Mouse (Mus musculus): ENCODE data around the gene Tmem104. TPM values are rescaled to one million over a fixed set of nuclear protein-coding genes. Genes with fewer than 3 reads are reported as not detected.

Tmem104 gene
- polyA plus RNA-seq, 1 experiment from 2014 or later, result 7.7 TPM

DNA sequence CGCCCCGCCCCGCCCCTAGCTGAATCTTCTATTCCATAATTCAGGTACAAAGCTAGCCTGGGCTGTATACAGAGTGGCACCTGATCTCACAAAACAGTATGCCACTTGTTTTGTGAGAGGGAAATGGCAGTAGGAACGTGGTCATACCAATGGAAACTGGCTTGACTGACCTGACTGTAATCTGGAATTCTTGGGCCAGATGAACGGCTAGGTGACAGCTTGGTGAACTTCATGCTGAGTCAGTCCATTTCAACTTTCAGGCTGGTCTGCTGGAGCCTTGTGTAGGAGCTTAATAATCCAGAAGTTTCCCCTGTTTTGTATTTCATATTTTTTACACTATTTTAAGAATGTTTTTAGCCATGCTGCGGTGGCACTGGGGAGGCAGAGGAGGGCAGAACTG lies 90.9 kb downstream of the Tmem104 start:
- no peak overlapping the region for H3K27ac ChIP-seq (replicated peaks; ENCODE audit: low read depth, low read length)
- H3K4me3 ChIP-seq (ENCODE audit: low read depth, low read length), result no peak overlapping the region
- no peak overlapping the region for H3K4me2 ChIP-seq (ENCODE audit: low read depth, low read length)
- H3K9me3 ChIP-seq (replicated peaks; ENCODE audit: control insufficient read depth, low read length), result no peaks in the 10 kb centered on the region
- H3K36me3 ChIP-seq (replicated peaks; ENCODE audit: control insufficient read depth, insufficient read depth, low read depth, low read length), result no peaks in the 10 kb centered on the region
- H3K9ac ChIP-seq (replicated peaks; ENCODE audit: low read length), result no peak overlapping the region
- ATAC-seq (replicated peaks; ENCODE audit: insufficient number of reproducible peaks, low FRiP score, low TSS enrichment, low read depth) (no peak), DNase-seq (ENCODE audit: low spot score) (no peak)
- H3K27me3 ChIP-seq (ENCODE audit: control insufficient read depth, insufficient read depth, low read length), result no peaks in the 10 kb centered on the region
- WGBS, result 82% methylated on average over 6 of the region's 6 CpGs
- no peaks in the 10 kb centered on the region; the same call in none of the 2 replicates for H3K4me1 ChIP-seq (ENCODE audit: control insufficient read depth, insufficient read depth, low read length)

DNA sequence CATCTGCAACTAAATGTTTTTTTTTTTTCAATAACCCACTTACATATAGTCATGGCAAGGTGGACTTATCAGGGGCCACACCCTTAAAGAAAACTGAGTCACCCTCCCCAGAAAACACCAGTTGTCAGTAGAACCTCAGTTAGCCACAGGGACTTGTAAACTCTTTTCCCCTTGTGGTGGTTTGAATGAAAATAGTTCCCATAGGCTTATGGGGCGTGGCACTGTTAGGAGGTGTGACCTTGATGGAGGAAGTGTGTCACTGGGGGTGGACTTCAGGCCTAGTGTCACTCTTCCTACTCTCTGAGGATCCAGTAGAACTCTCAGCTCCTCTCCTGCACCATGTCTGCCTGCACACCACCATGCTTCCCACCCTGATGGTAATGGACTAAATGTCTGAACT lies 92.4 kb downstream of the Tmem104 start:
- Histone ChIP-seq H3K4me3 (ENCODE audit: low read depth, low read length) (no peak overlapping the region), H3K27me3 (ENCODE audit: control insufficient read depth, insufficient read depth, low read length) (no peaks in the 10 kb centered on the region), H3K4me1 (ENCODE audit: control insufficient read depth, insufficient read depth, low read length) (no peaks in the 10 kb centered on the region; the same call in none of the 2 replicates), H3K9ac (replicated peaks; ENCODE audit: low read length) (no peak overlapping the region), H3K27ac (replicated peaks; ENCODE audit: low read depth, low read length) (no peak overlapping the region), H3K9me3 (replicated peaks; ENCODE audit: control insufficient read depth, low read length) (no peaks in the 10 kb centered on the region), H3K4me2 (ENCODE audit: low read depth, low read length) (no peak overlapping the region), H3K36me3 (replicated peaks; ENCODE audit: control insufficient read depth, insufficient read depth, low read depth, low read length) (no peaks in the 10 kb centered on the region)
- no peak for ATAC-seq (replicated peaks; ENCODE audit: insufficient number of reproducible peaks, low FRiP score, low TSS enrichment, low read depth)
- WGBS, result 77% methylated on average over 1 of the region's 1 CpGs
- no peak for DNase-seq (ENCODE audit: low spot score)

DNA sequence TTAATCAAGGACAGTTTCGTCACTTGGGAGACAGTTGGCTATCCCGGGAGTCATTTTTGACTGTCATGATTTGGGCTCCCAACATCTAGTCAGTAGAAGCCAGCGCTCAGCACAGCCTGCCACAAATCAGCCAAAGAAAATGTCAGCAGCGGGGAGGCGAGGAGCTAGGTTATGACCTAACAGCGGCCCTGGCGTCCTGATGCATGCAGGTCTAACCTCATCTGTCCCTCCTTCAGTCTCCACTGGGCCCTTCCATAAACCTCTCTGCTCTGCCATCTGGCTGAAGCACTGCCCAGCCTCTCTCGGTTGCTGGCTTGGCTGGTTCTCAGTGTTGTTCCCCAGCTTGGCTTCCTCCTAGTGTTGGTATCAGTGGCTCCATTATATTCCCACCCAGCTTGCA lies 95.0 kb downstream of the Tmem104 start:
- Histone ChIP-seq H3K9ac (replicated peaks; ENCODE audit: low read length) (no peak overlapping the region), H3K9me3 (replicated peaks; ENCODE audit: control insufficient read depth, low read length) (no peaks in the 10 kb centered on the region), H3K27ac (replicated peaks; ENCODE audit: low read depth, low read length) (no peak overlapping the region), H3K4me2 (ENCODE audit: low read depth, low read length) (no peak overlapping the region), H3K36me3 (replicated peaks; ENCODE audit: control insufficient read depth, insufficient read depth, low read depth, low read length) (no peaks in the 10 kb centered on the region), H3K4me3 (ENCODE audit: low read depth, low read length) (no peak overlapping the region), H3K27me3 (ENCODE audit: control insufficient read depth, insufficient read depth, low read length) (no peaks in the 10 kb centered on the region), H3K4me1 (ENCODE audit: control insufficient read depth, insufficient read depth, low read length) (no peaks in the 10 kb centered on the region)
- DNase-seq (ENCODE audit: low spot score), result no peak
- WGBS, result 72% methylated on average over 8 of the region's 8 CpGs
- no peak for ATAC-seq (replicated peaks; ENCODE audit: insufficient number of reproducible peaks, low FRiP score, low TSS enrichment, low read depth)

DNA sequence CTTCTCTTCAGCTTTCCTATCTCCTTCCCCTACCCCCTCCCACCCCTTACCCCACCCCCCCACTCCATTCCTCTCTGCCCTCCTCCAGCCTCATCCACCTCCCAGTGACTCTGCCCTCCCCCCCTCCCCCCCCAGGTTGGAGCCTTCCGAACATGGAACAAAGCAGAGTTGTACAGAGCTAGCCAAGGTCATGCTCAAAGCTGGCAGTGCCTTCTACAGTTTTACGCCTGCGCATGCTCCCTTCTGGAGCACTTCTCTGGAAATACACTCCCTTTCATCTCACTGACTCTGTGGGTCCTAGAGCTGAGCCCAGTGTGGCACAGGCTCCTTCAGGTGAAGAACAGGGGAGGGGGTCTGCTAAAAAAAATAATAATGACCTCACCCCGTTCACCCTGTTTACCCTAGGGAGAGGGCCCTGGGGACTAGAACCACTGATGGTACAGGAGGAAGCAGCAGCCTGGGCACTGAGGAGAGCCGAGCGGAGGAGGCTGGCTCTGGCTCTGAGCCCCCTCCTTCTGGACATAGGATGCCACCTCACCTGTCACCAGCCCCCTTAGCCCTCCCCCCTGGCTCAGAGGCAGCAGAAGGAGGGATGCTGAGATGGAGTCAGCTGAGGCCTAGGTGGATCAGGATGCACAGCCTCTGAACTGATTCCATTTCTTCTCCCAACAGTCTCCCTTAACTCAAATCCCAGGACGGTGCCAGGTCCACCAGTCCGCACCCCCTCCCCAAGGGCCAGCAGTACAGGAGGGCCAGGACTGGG lies 95.6 kb downstream of the Tmem104 start:
- WGBS, result 78% methylated on average over 8 of the region's 8 CpGs
- no peaks in the 10 kb centered on the region for H3K9me3 ChIP-seq (replicated peaks; ENCODE audit: control insufficient read depth, low read length)
- no peak overlapping the region for H3K4me3 ChIP-seq (ENCODE audit: low read depth, low read length)
- H3K36me3 ChIP-seq (replicated peaks; ENCODE audit: control insufficient read depth, insufficient read depth, low read depth, low read length), result no peaks in the 10 kb centered on the region
- ATAC-seq (replicated peaks; ENCODE audit: insufficient number of reproducible peaks, low FRiP score, low TSS enrichment, low read depth) (no peak), DNase-seq (ENCODE audit: low spot score) (no peak)
- H3K27ac ChIP-seq (replicated peaks; ENCODE audit: low read depth, low read length), result no peak overlapping the region
- no peak overlapping the region for H3K9ac ChIP-seq (replicated peaks; ENCODE audit: low read length)
- no peaks in the 10 kb centered on the region for H3K4me1 ChIP-seq (ENCODE audit: control insufficient read depth, insufficient read depth, low read length)
- no peaks in the 10 kb centered on the region for H3K27me3 ChIP-seq (ENCODE audit: control insufficient read depth, insufficient read depth, low read length)
- no peak overlapping the region for H3K4me2 ChIP-seq (ENCODE audit: low read depth, low read length)

DNA sequence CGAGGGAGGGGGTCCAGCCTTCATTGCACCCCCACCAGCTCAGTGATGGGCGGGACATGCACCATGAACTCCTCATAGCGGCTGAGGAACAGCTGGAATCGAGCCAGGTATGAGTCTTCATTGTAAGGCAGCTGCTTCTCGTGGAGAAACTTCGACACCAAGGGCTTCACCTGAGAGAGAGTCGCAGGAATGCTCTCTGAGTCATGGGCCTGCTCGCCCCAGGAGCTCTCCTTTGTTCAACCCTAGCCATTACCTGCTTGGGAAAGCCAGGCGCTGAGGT lies 96.1 kb downstream of the Tmem104 start:
- Histone ChIP-seq H3K27me3 (ENCODE audit: control insufficient read depth, insufficient read depth, low read length) (no peaks in the 10 kb centered on the region), H3K27ac (replicated peaks; ENCODE audit: low read depth, low read length) (no peak overlapping the region), H3K9me3 (replicated peaks; ENCODE audit: control insufficient read depth, low read length) (no peaks in the 10 kb centered on the region), H3K4me2 (ENCODE audit: low read depth, low read length) (no peak overlapping the region), H3K4me1 (ENCODE audit: control insufficient read depth, insufficient read depth, low read length) (no peaks in the 10 kb centered on the region), H3K4me3 (ENCODE audit: low read depth, low read length) (no peak overlapping the region), H3K36me3 (replicated peaks; ENCODE audit: control insufficient read depth, insufficient read depth, low read depth, low read length) (no peaks in the 10 kb centered on the region), H3K9ac (replicated peaks; ENCODE audit: low read length) (no peak overlapping the region)
- 77% methylated on average over 9 of the region's 9 CpGs for WGBS
- DNase-seq (ENCODE audit: low spot score) (no peak), ATAC-seq (replicated peaks; ENCODE audit: insufficient number of reproducible peaks, low FRiP score, low TSS enrichment, low read depth) (no peak)

DNA sequence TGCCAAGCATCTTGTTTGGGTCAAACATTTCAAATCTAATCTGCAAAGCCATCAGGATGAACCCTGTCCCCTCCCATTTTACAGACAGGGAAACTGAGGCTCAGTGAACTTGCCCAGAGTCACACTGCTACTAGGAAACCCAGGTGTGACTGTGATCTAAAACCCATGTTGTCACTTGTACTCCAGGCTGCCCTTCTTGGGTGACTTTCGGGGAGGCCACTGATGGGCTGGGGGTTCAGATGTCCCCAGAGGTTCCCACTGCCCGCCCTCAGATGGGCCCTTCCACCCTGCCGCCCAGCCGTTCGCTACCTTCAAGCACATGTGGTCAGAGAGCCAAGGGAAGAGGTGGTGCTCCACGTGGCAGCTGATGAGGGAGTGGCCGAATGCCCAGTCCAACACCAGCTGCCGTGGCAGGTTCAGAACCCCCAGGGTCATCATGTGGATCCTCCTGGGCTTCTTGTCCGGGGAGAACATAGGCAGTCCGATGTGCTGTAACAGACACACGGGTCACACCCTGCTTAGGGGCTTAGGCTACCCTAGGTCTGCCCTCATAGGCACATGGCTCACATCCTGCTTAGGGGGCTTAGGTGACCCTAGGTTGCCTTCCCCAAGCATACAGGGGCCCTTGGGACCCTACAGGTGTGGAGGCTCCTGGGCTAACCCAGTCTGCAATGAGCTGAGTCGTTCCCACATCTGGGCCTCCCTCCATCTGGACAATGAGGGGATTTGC lies 96.8 kb downstream of the Tmem104 start:
- H3K4me2 ChIP-seq (ENCODE audit: low read depth, low read length), result no peak overlapping the region
- no peak overlapping the region for H3K27ac ChIP-seq (replicated peaks; ENCODE audit: low read depth, low read length)
- ATAC-seq (replicated peaks; ENCODE audit: insufficient number of reproducible peaks, low FRiP score, low TSS enrichment, low read depth), result no peak
- H3K36me3 ChIP-seq (replicated peaks; ENCODE audit: control insufficient read depth, insufficient read depth, low read depth, low read length), result no peaks in the 10 kb centered on the region
- no peak overlapping the region for H3K9ac ChIP-seq (replicated peaks; ENCODE audit: low read length)
- no peaks in the 10 kb centered on the region for H3K27me3 ChIP-seq (ENCODE audit: control insufficient read depth, insufficient read depth, low read length)
- WGBS, result 87% methylated on average over 12 of the region's 12 CpGs
- H3K9me3 ChIP-seq (replicated peaks; ENCODE audit: control insufficient read depth, low read length), result no peaks in the 10 kb centered on the region
- no peak overlapping the region for H3K4me3 ChIP-seq (ENCODE audit: low read depth, low read length)
- no peak for DNase-seq (ENCODE audit: low spot score)
- no peaks in the 10 kb centered on the region for H3K4me1 ChIP-seq (ENCODE audit: control insufficient read depth, insufficient read depth, low read length)

DNA sequence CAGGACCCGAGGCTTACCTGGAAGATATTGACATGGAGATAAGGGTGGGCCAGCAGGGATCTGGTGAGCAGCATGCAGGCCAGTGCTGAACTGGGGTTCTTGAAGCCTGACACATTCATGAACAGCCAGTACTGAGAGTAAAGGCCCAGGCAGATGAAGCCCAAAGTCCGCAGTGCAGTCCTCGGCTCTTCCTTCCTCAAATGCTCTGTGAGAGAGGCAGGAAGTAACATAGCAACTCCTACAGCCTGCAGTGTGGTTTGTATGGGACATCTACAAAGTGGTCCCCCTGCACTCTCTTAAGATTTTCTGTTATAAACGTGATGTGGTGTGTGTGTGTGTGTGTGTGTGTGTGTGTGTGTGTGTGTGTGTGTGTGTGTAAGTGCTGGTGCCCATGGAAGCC lies 98.0 kb downstream of the Tmem104 start:
- ATAC-seq (replicated peaks; ENCODE audit: insufficient number of reproducible peaks, low FRiP score, low TSS enrichment, low read depth) (no peak), DNase-seq (ENCODE audit: low spot score) (no peak)
- Histone ChIP-seq H3K27me3 (ENCODE audit: control insufficient read depth, insufficient read depth, low read length) (no peaks in the 10 kb centered on the region), H3K9me3 (replicated peaks; ENCODE audit: control insufficient read depth, low read length) (no peaks in the 10 kb centered on the region), H3K27ac (replicated peaks; ENCODE audit: low read depth, low read length) (no peak overlapping the region), H3K36me3 (replicated peaks; ENCODE audit: control insufficient read depth, insufficient read depth, low read depth, low read length) (no peaks in the 10 kb centered on the region), H3K4me3 (ENCODE audit: low read depth, low read length) (no peak overlapping the region), H3K4me2 (ENCODE audit: low read depth, low read length) (no peak overlapping the region), H3K4me1 (ENCODE audit: control insufficient read depth, insufficient read depth, low read length) (no peaks in the 10 kb centered on the region), H3K9ac (replicated peaks; ENCODE audit: low read length) (no peak overlapping the region)
- WGBS, result 73% methylated on average over 4 of the region's 4 CpGs

DNA sequence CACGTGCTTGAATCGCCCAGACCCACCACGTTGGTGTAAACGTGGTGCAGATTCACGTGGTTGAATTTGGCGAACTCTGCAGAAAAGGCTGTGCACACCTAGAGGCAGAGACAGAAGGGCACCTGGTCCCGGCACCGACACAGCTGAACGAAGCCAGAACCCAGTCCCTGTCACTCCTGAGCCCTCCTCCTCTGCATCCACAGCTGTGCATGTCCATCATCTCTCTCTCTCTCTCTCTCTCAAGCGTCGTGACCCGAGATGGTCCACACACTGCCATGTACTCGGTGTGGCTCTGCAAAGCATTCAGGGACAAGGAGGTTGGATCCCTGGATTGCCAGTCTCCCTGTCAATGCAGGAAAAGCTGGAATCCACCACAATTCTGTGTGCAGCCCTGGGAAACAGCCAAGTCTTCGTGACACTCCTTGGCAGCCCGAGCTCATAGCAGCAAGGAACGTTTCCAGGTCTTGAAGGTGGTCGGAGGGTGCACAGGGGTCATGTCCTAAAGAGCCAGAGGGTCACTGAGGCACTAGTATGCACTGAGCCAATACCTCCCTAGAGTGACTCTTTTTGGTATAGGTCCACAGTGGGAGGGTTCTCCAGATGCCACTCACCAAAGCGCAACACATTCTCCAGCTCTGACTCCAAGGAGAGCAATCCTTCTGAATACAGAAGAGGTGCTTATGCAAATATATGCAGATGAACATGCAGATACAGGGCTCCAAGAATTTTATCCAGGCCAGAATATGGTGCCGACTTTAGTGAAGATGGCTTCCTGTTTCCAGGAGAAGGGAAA lies 99.1 kb downstream of the Tmem104 start:
- Histone ChIP-seq H3K4me3 (ENCODE audit: low read depth, low read length) (no peak overlapping the region), H3K4me1 (ENCODE audit: control insufficient read depth, insufficient read depth, low read length) (no peaks in the 10 kb centered on the region), H3K27me3 (ENCODE audit: control insufficient read depth, insufficient read depth, low read length) (no peaks in the 10 kb centered on the region), H3K9ac (replicated peaks; ENCODE audit: low read length) (no peak overlapping the region), H3K36me3 (replicated peaks; ENCODE audit: control insufficient read depth, insufficient read depth, low read depth, low read length) (no peaks in the 10 kb centered on the region), H3K9me3 (replicated peaks; ENCODE audit: control insufficient read depth, low read length) (no peaks in the 10 kb centered on the region), H3K4me2 (ENCODE audit: low read depth, low read length) (no peak overlapping the region), H3K27ac (replicated peaks; ENCODE audit: low read depth, low read length) (no peak overlapping the region)
- ATAC-seq (replicated peaks; ENCODE audit: insufficient number of reproducible peaks, low FRiP score, low TSS enrichment, low read depth), result no peak
- DNase-seq (ENCODE audit: low spot score), result no peak
- WGBS, result 75% methylated on average over 19 of the region's 19 CpGs

Measured in embryonic facial prominence, embryonic 11.5 days (tissue).